Mouse (Mus musculus) hindbrain, embryonic 13.5 days (tissue): Measurements from ENCODE around the gene Vmn1r44. TPM values are rescaled to one million over a fixed set of nuclear protein-coding genes. Genes with fewer than 3 reads are reported as not detected.

Experiments used
- polyA plus RNA-seq: library from polyadenylated mRNA; unstranded; fragments of >200 nt; fragmentation: Nextera tagmentation; extraction: Ambion mirVana; gene quantifications from 2 replicates; pipeline ENCODE4 v1.2.1, GENCODE M21; 2015

Vmn1r44 gene
- polyA plus RNA-seq, 1 experiment from 2014 or later: not detected

Other genes starting within 250 kb of the Vmn1r44 start
- 12.8 and 13.8 TPM in 2 replicates for gene Txnrd3, start 239.7 kb upstream of the Vmn1r44 start, polyA plus RNA-seq
- gene Vmn1r40, start 176.1 kb upstream of the Vmn1r44 start, polyA plus RNA-seq: not detected in 2 replicates
- gene Vmn1r41, start 142.9 kb upstream of the Vmn1r44 start, polyA plus RNA-seq: not detected in 2 replicates
- not detected in 2 replicates for gene Vmn1r42, start 7.2 kb upstream of the Vmn1r44 start, polyA plus RNA-seq
- not detected in 2 replicates for gene Vmn1r43, start 7.2 kb upstream of the Vmn1r44 start, polyA plus RNA-seq
- gene Vmn1r45, start 56.9 kb downstream of the Vmn1r44 start, polyA plus RNA-seq: not detected in 2 replicates
- gene Vmn1r46, start 85.7 kb downstream of the Vmn1r44 start, polyA plus RNA-seq: not detected in 2 replicates
- not detected in 2 replicates for gene Vmn1r47, start 132.5 kb downstream of the Vmn1r44 start, polyA plus RNA-seq
- not detected in 2 replicates for gene Vmn1r48, start 153.2 kb downstream of the Vmn1r44 start, polyA plus RNA-seq
- not detected in 2 replicates for gene Vmn1r49, start 194.8 kb downstream of the Vmn1r44 start, polyA plus RNA-seq
- gene Vmn1r50, start 217.8 kb downstream of the Vmn1r44 start, polyA plus RNA-seq: not detected in 2 replicates
- not detected in 2 replicates for gene Vmn1r51, start 238.9 kb downstream of the Vmn1r44 start, polyA plus RNA-seq